Mouse (Mus musculus) layer of hippocampus, adult 9-11 months (tissue): ENCODE measurements around the gene Pcyt1b.

Experiments used
- DNase-seq: peaks from one replicate; pipeline ENCODE4 v3.0.0; 2022

The Pcyt1b gene

DNA sequence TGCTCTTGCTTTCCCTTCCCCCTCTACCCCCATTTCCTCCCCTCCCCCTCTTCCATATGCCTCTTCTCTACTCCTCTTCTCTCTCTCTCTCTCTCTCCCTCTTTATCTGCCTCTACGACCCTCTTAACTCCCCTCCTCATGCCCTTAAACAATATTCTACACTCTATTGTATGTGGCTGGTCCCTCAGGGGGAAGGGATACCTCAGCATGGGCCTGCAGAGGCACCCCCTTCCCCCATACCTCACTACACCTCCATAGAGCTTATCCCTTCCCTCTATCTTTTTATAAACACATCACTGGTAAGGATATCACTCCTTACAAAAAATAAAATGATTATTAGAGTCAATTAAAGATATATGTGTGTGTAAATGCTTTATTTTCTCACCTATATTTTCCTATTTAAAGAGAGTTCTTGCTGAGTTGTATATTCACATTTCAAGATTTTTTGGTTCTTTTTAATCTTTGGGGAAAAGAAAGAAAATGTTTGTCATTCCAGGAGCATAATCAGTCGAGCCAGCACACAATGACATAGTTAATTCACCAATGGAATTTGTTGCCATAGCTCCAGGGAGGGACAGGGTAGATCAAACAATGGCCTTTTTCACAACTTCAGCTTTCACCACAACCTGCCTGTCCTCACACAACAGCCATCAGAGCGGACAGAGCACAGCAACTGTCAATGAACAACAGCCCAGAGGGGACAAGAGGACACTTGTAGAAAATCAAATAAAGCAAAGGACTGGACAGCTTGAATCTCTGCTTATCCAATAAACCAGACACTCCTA lies at the start of gene Pcyt1b:
TSS of gene Pcyt1b (plus strand) at position 646 of the 785 bp plus-strand sequence.
- DNase-seq, result peak; percentile 29

DNA sequence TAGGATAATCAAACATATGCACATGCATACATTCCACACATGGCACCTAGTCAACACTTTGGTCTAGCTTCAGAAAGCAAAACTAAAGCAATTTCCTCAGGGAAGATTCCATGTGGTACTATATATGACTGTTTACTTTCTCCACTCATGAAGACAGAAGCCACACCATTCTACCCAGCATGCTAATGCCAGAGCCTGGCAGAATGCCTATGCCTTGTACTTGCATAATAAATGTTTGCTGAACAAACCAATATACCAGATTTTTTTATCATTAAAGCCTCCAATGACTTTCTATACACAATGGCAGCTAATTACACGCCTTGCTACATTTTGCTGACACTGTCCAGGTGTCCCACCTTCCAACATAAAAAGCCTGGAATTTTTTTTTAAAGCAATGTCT lies 24.4 kb upstream of the Pcyt1b start:
- DNase-seq, result no peak

DNA sequence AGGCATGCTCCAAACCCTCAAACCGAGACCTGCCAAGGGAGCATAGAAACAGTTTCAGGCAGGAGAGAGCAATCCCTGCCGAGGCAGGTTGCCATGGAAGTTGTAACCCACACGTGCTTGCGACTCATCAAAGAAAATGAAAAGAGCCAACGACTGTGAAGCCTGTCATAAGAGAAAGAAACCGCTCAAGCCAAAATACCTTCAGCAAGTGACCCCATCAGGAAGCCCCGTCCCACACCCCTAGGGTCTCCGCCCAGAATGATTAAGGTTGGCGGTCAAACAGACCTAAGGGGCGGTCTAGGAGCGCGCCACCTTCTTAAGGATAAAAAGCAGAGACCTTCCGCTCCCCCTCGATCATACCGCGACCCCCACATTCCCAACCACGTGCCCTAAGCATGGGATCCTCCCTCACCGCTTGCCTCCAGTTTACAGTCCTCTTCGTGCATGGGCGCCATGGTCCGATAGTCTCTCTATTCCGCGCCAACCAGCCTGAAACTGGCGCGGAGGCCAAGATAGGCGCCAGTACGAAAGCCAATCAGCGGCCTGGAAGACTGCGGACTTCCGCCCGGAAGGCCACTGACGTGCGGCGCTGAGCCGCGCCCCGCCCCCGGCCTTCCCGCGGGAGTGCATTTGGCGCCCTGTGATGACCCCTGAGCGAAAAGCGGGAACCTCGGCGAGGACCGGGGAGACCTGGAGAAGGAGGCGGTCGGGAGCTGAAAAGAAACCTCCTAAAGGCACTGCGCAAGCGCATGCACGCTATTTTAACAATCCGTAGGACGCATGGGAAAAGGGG lies 22.8 kb upstream of the Pcyt1b start, which contains the start of gene Pola1:
TSS of gene Pola1 (minus strand) at position 499 of the 793 bp plus-strand sequence.
- peak; percentile 79 for DNase-seq

DNA sequence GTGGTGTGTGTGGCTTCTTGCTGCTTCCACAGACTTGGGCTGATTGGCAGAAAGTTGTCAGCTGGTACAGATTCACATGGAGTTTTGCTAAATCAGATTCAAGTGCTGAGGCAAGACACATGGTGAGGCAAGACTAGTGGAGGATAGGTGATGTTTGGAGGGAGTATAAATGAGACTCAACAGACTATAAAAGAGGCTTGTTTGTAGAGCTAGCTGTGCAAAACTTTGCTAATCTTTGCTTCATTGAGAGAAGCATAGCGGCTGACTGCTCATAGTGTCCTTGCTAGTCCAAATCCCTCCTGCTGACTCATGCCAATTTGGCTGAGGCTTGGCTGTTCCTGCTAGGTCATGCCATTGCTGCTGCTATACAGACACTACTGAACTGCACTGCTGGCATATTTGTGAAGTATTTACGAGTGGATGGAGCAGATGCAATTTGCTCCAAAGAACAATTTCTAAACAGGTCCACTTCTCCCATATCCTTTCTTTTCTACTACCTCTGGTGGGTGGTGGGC lies 19.7 kb upstream of the Pcyt1b start:
- no peak for DNase-seq

DNA sequence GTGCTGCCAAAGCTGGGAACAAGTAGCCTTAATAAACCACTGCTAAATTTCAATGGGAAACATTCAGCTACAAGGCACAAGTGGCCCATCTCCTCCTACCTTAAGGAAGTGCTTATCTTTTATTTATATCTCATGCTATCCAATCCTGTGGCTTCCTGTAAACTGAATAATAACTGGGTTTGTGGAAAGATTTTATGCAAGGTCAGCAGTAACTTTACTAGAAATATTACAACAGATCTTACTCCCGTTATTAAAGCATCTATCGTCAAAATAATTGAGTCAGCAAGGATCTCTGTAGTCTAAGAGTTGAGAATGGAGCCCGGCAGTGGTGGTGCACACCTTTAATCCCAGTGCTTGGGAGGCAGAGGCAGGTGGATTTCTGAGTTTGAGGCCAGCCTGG lies 11.1 kb upstream of the Pcyt1b start:
- DNase-seq, result no peak

DNA sequence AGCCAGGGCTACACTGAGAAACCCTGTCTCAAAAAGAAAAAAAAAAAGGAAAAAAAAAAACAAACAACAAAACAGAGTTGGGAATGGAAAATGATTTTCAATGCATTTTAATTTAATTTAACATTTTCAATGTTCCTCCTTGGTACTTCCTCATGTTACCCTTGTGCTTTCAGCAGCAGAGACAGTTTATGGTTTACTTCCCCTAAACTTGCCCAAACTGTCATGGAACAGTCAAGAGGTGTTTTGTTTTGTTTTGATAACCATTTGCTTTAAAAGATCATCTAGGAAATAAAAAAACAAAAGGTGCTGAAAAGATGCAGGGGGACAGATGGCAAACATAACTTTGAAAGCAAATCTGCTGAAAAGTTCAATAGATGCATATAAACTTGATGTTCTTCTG lies 10.6 kb upstream of the Pcyt1b start:
- DNase-seq, result no peak

DNA sequence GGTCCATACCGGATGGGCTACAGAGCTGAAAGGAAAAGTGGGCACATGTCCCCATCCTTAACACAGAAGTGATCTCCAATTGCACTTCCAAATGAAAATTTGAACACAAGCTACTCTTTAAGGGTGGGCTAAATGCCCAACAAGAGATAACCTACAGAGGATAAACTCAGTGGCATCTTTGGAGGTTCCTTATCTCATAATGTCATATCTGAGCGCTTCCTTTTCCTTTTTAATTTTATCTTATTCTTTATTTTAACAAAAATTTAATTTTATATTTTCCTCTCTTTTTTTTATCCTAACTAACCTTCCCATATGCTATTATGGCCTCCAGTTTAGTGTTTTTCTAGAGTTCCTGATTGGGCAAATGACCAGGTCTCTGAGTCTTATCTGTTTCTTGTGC lies 3.9 kb upstream of the Pcyt1b start:
- DNase-seq, result no peak

DNA sequence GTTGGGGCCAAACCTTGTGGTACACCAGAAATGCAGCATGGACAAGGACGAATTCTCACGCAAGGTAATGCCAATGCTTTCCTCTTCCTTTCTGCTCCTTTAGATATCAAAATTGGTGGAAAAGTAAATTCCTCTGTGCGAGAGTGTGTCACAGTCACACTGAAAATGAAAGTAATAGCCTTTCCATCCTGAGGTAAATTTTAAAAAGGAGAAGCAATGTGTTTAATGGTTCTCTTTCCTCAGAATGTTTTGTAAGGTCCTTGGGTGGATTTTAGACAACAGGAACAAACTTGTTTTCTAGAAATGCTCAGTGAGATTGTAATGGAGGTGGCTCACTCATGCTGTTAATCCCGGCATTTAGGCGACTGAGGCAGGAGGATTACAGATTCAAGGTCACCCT lies 490 bp downstream of the Pcyt1b start:
- DNase-seq, result no peak

DNA sequence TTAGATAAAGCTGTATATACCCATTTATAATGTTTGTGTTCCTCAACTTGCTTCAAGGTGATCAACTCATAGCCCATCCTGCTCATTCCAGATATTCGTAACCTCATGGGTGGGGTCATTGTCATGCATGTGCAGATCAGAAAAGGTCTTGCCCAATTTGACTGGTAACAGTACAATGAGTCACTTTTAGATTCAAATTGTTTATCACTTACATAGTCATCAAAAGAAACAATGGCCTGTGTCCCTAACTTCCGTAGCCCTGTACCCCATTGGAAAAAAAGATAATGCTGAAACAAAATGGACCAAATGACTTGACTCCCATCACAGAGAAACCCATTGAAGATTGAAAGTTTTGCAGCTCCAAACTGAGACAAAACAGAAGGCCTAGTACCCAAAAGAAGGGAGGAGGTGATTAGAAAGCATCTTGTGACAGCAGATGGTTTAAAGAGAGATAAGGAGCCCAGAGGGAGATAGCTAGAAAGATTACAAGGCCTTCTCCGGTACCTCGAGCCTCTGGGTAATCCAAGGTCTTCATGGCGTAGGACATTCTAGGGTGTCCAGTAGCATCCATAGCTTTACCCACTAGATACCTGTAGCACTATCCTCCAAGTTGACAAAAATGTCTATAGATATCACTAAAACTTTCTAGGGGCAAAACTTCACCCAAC lies 9.4 kb downstream of the Pcyt1b start:
- no peak for DNase-seq

DNA sequence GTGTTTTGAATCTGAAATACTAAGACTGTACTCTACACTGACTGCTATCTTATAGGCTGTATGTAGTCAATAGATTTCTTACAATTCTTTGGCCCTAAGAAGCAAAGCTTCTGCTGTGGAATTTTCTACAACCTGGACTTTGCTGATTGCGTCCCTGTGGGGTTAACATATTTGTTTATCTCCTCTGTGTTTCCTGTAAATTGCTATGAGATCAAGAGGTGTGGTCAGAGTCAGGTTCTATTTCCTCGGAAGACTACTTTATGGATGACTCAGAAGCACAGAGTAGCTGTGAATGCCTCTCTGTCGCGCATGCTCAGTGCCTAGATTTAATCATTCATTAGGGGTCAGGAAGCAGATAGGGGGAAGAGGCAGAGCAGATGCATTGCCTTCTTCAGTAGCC lies 10.1 kb downstream of the Pcyt1b start:
- DNase-seq, result no peak

DNA sequence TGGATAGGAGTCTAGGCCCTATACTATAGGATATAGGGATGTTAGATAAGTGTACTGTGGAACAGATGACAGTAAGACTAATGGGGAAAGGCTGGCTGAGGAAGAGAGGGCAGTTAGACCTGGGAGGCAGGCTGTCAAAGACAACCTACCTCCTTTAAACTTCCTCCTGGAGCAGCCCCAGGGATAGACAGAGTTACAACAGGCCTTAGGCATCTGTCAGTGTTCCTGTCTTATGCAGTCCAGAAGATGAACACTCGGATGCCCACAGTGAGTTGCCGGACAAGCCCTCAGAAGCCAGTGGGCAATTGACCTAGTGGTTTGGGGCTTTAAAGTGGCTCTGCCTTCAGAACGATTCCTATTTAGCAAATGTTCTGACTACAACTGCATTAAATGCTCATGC lies 19.8 kb downstream of the Pcyt1b start:
- no peak for DNase-seq

DNA sequence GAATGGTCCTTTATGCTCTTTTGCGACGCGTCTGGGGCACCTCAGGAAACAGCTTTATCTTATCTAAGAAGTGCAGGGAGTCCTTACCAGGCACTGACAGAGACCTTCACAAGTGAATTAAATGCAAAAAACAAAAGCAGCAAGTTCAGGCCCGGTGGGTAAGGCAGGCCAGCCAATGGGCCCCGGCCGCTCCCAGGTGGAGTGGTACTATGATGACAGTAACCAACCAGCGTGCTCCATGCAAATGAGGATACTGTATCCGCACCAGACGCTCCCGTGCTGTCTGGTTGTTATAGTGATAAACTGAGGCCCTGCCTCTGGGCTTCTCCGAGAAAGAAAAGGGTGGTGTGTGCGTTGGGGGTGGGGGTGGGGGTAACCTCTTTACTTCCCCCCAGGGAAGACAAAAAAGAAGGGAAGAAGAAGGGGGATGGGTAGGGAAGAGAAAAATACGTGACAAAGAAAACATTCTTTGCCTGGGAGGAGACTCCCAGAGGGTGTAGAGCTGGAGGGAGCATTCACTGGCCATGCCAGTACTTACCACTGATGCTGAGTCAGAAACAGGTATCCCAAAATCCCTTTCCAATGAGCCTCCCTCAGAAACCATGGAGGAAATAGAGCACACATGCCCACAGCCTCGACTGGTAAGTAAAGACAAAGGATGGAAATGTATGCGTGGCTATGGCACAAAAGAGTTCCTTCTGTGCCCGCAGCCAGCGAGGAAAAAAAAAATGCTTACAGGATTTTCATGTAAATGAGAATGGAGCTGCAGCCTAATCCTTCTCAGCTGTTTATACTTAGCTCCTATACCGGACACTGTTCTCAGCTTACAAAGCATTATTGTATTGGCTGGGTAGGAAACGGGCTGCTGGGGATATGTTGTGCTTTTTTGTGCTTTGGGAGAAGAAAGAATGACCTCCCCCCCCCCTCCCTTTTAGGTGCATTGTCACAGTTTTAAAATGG lies 20.5 kb downstream of the Pcyt1b start:
- peak; percentile 76 for DNase-seq

DNA sequence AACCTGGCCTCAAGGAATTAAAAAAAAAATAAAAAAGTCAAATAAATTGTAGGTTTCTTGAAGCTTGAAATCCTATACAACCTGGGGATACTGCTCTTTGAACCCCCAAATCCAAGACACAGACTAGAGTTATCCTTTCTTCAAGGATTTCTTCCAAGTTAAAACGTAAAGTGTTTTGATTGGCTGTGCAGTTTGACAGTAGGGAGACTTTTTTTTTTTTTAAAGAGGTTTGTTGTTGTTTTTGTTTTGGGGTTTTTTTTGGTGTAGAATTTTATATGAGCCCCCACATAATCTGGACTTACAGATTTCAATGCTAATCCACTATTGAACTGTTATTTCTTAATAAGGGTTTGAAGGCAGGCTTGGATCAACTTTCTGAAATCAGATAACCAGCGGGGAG lies 21.6 kb downstream of the Pcyt1b start:
- no peak for DNase-seq

DNA sequence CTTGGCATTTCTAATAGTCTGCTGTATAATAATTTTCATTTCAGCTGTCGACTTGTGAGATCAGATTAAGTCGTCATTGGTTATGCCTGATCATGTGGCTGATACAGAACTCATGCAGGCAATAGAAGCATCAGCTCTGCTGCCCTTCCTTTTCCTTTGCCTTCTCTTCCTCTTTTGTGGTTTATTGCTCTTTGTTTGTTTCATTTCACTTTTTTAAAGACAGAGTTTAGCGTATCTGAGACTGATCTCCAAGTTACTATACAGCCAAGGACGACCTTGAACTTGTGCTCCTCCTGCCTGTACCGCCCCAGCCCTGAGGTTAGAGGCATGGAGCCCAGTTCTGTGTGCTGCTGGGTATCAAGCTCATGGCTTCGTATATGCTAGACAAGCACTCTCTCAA lies 34.6 kb downstream of the Pcyt1b start:
- no peak for DNase-seq

DNA sequence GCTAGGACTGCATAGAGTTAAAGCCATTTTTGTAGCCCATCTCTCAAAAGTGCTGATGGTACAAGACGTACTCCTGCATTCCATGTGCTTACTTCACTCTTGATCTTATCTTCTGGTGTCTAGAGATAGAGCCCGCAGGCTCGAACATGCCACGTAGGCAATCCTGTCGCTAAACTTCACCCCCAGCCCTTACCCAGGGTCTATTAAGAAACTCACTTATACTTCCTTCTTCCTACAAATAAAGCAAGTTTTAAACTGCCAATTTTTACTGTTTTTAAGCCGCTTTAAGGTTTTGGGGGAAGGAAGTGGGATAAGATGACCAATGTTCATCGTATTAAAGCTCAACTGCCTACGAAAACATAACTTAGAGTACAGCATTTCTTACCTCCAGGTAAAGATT lies 36.0 kb downstream of the Pcyt1b start:
- DNase-seq, result no peak

DNA sequence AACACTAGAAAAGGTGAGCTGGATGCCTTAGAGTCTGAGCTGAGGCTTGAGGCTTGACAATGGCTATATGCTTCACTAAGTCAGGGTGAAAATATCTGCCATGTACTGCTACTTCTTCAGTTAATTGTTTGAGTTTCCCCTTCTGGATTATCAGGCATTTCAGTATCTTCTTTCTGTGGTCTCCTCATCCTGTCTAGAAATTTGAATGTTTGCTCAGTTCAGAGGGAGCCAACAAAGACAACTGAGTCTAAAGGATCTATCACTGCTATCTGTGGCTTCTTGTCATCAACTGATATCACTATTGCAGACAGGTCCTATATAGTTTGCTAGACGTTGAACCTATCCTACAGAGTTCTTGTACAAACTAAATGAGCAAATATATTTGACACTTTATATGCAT lies 42.9 kb downstream of the Pcyt1b start:
- no peak for DNase-seq

DNA sequence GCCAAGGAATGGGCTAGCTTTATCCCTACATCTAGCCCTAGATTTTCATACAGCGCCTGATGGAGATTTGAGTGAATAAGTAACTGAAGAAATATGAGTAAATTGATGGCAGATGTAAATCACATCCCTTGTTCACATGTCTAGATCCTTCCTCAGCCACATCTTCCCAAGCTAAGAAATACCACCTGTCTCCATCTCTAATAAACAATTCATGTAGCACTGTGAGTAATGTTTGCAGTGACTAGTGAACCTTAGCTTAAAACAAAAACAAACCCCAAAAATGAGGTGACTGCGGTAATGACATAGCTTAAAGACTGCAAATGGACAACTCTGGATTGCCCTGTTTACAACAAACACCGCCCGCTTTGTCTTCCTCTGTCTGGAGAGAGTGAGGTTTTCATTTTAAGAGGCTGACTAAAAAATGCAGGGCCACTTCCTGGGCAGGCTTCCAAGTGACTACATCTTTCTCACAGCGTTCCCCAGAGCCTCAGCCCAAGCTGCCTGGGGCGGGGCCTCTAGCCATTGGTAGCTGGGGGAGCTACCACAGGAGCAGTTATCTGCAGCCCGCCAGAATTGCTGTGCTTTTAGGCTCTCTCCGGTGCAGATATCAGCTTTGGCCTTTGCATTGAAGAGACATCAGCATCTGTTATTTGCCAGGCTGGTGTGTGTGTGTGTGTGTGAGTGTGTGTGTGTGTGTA lies 46.0 kb downstream of the Pcyt1b start:
- peak; percentile 47 for DNase-seq

DNA sequence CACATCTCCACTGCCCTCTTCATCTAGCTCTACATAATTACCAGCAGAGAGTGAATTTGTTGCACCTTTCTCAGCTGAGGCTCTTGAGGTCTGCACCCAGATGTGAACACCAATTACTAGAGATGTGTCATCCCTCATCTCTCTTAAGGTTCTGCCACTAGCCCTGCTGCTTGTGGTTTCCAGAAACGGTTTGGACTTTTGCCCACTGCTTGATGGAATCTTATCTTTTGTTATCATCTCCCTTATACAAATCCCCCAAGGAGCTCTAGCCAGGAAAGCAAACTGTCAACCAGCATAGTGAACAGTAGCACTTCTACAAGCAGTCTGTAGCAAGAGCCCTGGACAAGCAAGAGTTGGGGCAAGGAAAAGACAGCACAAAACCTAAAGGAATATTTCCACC lies 57.9 kb downstream of the Pcyt1b start:
- no peak for DNase-seq

DNA sequence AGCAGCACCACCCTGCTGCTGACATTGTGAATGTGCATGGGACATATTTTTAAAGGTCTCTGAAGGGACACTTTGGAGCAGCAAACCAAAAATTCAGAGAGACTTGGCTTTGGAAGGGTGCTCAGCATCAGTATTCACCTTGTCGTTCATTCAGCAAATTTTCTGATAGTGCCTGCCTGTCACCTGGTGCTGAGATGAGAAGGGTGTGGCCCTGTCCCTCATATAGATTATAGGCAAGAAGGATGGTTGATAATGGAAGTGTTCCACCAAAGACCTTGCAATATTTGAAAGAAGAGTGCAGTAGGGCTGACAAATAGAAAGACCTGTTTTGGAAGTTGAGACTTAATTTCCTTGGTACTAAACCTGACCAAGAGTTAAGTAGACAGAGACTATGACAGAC lies 74.9 kb downstream of the Pcyt1b start:
- DNase-seq, result no peak

DNA sequence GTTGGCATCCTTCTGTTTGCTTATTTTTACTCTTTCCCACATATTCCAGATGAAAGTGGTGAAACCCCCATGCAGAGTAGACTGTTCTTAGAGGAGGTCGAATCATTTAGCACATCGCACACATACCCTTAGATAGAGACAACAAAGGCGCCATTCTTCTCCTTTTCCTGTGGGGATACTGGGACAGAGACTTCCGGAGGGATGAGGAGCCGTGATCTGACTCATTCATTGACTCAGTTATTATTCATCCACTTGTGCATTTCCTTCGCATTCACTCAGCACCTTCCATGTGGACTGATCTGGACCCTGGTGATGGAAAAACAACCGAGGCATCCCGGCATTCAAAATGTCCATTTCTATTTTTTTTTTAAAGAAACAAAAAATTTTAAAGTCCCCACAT lies 76.2 kb downstream of the Pcyt1b start:
- no peak for DNase-seq

DNA sequence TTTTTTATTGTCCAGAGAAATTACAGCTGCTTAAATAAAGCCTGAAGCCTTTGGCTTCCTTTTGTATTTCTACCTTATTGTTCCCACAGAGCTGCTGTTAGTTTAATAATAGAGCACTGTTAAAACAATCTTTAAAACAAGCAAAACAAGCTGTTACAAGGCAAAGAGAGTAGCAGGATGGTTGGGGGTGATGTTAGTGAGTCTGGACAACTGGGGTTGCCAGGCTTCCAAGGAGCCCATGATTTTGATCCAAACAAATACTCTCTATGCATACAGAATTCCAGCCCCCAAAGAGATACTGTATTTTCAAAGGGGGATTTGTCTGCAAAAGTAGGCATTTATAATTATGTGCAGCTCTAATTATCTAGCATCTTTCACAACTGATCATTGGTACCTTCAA lies 77.7 kb downstream of the Pcyt1b start:
- no peak for DNase-seq
